Mouse (Mus musculus) megakaryocyte, adult 5-6 weeks (primary cell): ENCODE results near the gene Klhl35. TPM values are rescaled to one million over a fixed set of nuclear protein-coding genes. Genes with fewer than 3 reads are reported as not detected.
A peak's percentile ranks its signal among the peaks of the same experiment; 100 is the strongest.

Experiments
- ATAC-seq: 2 replicates; pipeline ENCODE4 v1.8.0; 2016; ENCODE audit warnings: mild to moderate bottlenecking, inconsistent platforms; ENCODE audit not compliant: poor library complexity, severe bottlenecking
- total RNA-seq, 2 experiments: library from RNA; stranded (forward) in 1 of 2; stranded (reverse) in 1 of 2; fragments of 153-499, 151-499 nt in 1 of 2; fragments of 221-1000, 200-1000 nt in 1 of 2; gene quantifications; 2 replicates each; pipeline versions ENCODE4 v1.2.3 to v1.2.4; 2015 to 2017

The Klhl35 gene
- total RNA-seq, 2 experiments from 2014 or later = 1.1 TPM; not detected in 1

- peak; percentile 65 for ATAC-seq
These were observed 15.1 kb upstream of the Klhl35 start for GRCm38 (mm10) chr7:99450703-99451102.

GRCm38 (mm10) chr7:99452859-99453258 is 12.9 kb upstream of the Klhl35 start:
- ATAC-seq = no peak

- ATAC-seq = no peak
These were observed 11.8 kb upstream of the Klhl35 start for GRCm38 (mm10) chr7:99454044-99454443.

GRCm38 (mm10) chr7:99458849-99459248 is 7.0 kb upstream of the Klhl35 start:
- no peak for ATAC-seq

GRCm38 (mm10) chr7:99459888-99460652 is 5.7 kb upstream of the Klhl35 start:
- no peak for ATAC-seq

GRCm38 (mm10) chr7:99463120-99463519 is 2.7 kb upstream of the Klhl35 start:
- ATAC-seq = no peak

- ATAC-seq = peak; percentile 2; the same call in 1 of the 2 replicates
These were observed 2.1 kb downstream of the Klhl35 start for GRCm38 (mm10) chr7:99467916-99468282.

GRCm38 (mm10) chr7:99468283-99469132 is 2.7 kb downstream of the Klhl35 start:
- ATAC-seq = peak; percentile 88

GRCm38 (mm10) chr7:99469680-99470405 is 4.0 kb downstream of the Klhl35 start:
- ATAC-seq = no peak

- no peak for ATAC-seq
These were observed 5.8 kb downstream of the Klhl35 start for GRCm38 (mm10) chr7:99471578-99471977.

- ATAC-seq = no peak
These were observed 8.0 kb downstream of the Klhl35 start for GRCm38 (mm10) chr7:99473638-99474407.

GRCm38 (mm10) chr7:99474836-99475561 is 9.2 kb downstream of the Klhl35 start:
- ATAC-seq = no peak

GRCm38 (mm10) chr7:99475562-99475911 is 9.7 kb downstream of the Klhl35 start:
- ATAC-seq = no peak

GRCm38 (mm10) chr7:99476558-99477114 is 10.8 kb downstream of the Klhl35 start:
- no peak for ATAC-seq

GRCm38 (mm10) chr7:99477235-99477634 is 11.4 kb downstream of the Klhl35 start:
- no peak for ATAC-seq

- no peak for ATAC-seq
These were observed 16.8 kb downstream of the Klhl35 start for GRCm38 (mm10) chr7:99482637-99483036.

- ATAC-seq = peak; percentile 97
These were observed 17.6 kb downstream of the Klhl35 start, which contains the start of gene Rps3 for GRCm38 (mm10) chr7:99483271-99483923. Rps3 (minus strand) TSS chr7:99483738.

GRCm38 (mm10) chr7:99483924-99484319 is 18.1 kb downstream of the Klhl35 start:
- ATAC-seq = 0 out of 2 replicates have a peak, but pooled peaks have one; percentile 1

GRCm38 (mm10) chr7:99484679-99485078 is 18.9 kb downstream of the Klhl35 start:
- ATAC-seq = no peak
